Mouse (Mus musculus) liver, embryonic 16.5 days (tissue): ENCODE data around the gene Pabpn1. TPM values are rescaled to one million over a fixed set of nuclear protein-coding genes. Genes with fewer than 3 reads are reported as not detected.

Source experiments
- ATAC-seq: fragments of 200-750 bp; cut with Nextera tagmentation; 2 replicates; pipeline ENCODE4 v1.8.0; 2017; ENCODE audit warnings: low read depth, mild to moderate bottlenecking, moderate number of reproducible peaks, moderate library complexity
- H3K27ac ChIP-seq: fragments of 300-500 bp; sonication (generic); 2 replicates; pipeline ENCODE4 v1.5.1; 2014; ENCODE audit warnings: mild to moderate bottlenecking, low read length
- H3K27me3 ChIP-seq: fragments of 300-500 bp; sonication (generic); 2 replicates; pipeline ENCODE4 v1.6.1; 2014; ENCODE audit warnings: low read depth, low read length, mixed read lengths; ENCODE audit not compliant: control insufficient read depth, insufficient read depth
- H3K36me3 ChIP-seq: fragments of 300-500 bp; sonication (generic); 2 replicates; pipeline ENCODE4 v1.6.1; 2014; ENCODE audit warnings: mild to moderate bottlenecking; ENCODE audit not compliant: control insufficient read depth, insufficient read depth
- H3K4me1 ChIP-seq: fragments of 300-500 bp; sonication (generic); 2 replicates; pipeline ENCODE4 v1.6.1; 2014; ENCODE audit warnings: low read depth, low read length, mixed read lengths; ENCODE audit not compliant: control insufficient read depth
- H3K4me2 ChIP-seq: fragments of 300-500 bp; sonication (generic); 2 replicates; pipeline ENCODE4 v1.6.1; 2014; ENCODE audit warnings: low read depth, low read length, mixed read lengths
- H3K4me3 ChIP-seq: fragments of 300-500 bp; sonication (generic); 2 replicates; pipeline ENCODE4 v1.5.1; 2014; ENCODE audit warnings: low read depth, mild to moderate bottlenecking, low read length
- H3K9ac ChIP-seq: fragments of 300-500 bp; sonication (generic); 2 replicates; pipeline ENCODE4 v1.6.1; 2014; ENCODE audit warnings: low read depth, low read length
- H3K9me3 ChIP-seq: fragments of 300-500 bp; sonication (generic); replicated peaks from 2 replicates; pipeline ENCODE4 v1.6.1; 2016; ENCODE audit warnings: low read length; ENCODE audit not compliant: control insufficient read depth
- WGBS: fragments of 180-500 bp; shearing (Covaris S2); extraction: QIAGEN DNeasy Blood & Tissue Kit; methylation state at CpG from one replicate; pipeline ENCODE4 v1.1.7; 2014; ENCODE audit not compliant: insufficient replicate concordance; 5-methylcytosine and 5-hydroxymethylcytosine counted together
- polyA plus RNA-seq: library from polyadenylated mRNA; unstranded; fragments of >200 nt; fragmentation: Nextera tagmentation; extraction: Ambion mirVana; gene quantifications from 2 replicates; pipeline ENCODE4 v1.2.1, GENCODE M21; 2015

Gene Pabpn1
- polyA plus RNA-seq, 1 experiment from 2014 or later: 30.1 TPM

GRCm38 (mm10) chr14:54883154-54884021, 8.9 kb upstream of the Pabpn1 start, which contains the start of the genes Bcl2l2 and Gm20521:
Gene Bcl2l2, plus strand, starts transcription at chr14:54883377.
Gene Gm20521, plus strand, starts transcription at chr14:54883441.
- WGBS: 2% methylated on average over 27 of the region's 27 CpGs
- H3K27me3 ChIP-seq: no peaks in the 10 kb centered on the region
- no peaks in the 10 kb centered on the region for H3K36me3 ChIP-seq
- H3K4me3 ChIP-seq: peak within 1 kb of the TSS; percentile 66
- peak; percentile 94 for ATAC-seq
- H3K9ac ChIP-seq: peak within 1 kb of the TSS; percentile 33
- peak within 1 kb of the TSS; percentile 60 for H3K4me2 ChIP-seq
- peaks cover 11% of the 10 kb centered on the region for H3K4me1 ChIP-seq
- H3K9me3 ChIP-seq: no peaks in the 10 kb centered on the region
- H3K27ac ChIP-seq: peak within 1 kb of the TSS; percentile 64

DNA sequence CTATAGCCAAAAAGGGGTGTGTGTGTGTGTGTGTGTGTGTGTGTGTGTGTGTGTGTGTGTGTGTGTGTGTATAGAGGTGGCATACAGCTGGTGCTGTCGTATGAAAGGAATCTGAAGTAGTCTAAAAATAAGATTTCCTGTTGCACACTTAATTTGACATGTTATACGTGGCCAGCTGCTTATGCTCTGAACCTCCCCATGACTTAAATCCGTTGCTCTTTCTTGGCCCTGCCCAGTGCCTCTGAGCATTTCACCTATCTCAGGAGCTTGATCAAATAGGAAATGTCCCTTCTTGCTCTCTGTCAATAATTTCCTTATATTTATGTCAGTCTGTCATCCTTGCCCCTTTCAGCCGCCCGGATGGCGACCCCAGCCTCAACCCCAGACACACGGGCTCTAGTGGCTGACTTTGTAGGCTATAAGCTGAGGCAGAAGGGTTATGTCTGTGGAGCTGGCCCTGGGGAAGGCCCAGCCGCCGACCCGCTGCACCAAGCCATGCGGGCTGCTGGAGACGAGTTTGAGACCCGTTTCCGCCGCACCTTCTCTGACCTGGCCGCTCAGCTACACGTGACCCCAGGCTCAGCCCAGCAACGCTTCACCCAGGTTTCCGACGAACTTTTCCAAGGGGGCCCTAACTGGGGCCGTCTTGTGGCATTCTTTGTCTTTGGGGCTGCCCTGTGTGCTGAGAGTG, 8.1 kb upstream of the Pabpn1 start:
- no peaks in the 10 kb centered on the region for H3K9me3 ChIP-seq
- no peaks in the 10 kb centered on the region for H3K27me3 ChIP-seq
- peaks cover 11% of the 10 kb centered on the region for H3K4me1 ChIP-seq
- no peak overlapping the region; the same call in 1 of the 2 replicates for H3K27ac ChIP-seq
- peak overlapping the region; percentile 66 for H3K4me3 ChIP-seq
- ATAC-seq: no peak
- H3K4me2 ChIP-seq: peak overlapping the region; percentile 60; the same call in 1 of the 2 replicates
- 53% methylated on average over 21 of the region's 21 CpGs for WGBS
- H3K9ac ChIP-seq: peak overlapping the region; percentile 33; the same call in 1 of the 2 replicates
- H3K36me3 ChIP-seq: no peaks in the 10 kb centered on the region

DNA sequence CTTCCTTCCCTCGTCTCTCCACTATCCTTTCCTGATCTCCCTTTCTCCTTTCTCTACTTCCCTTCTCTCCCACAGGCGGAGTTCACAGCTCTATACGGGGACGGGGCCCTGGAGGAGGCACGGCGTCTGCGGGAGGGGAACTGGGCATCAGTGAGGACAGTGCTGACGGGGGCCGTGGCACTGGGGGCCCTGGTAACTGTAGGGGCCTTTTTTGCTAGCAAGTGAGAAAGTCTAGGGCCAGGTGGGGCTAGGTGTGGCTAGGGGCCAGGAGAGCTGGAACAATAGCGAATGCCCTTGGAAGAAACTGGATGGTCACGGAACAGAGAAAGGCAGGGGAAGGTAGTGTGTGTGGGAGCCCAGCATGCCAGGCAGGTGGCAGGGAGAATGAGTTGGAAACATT, 7.0 kb upstream of the Pabpn1 start:
- no peaks in the 10 kb centered on the region for H3K36me3 ChIP-seq
- ATAC-seq: no peak
- H3K4me2 ChIP-seq: no peak overlapping the region
- H3K9me3 ChIP-seq: no peaks in the 10 kb centered on the region
- no peaks in the 10 kb centered on the region for H3K27me3 ChIP-seq
- WGBS: 80% methylated on average over 11 of the region's 11 CpGs
- no peak overlapping the region for H3K4me3 ChIP-seq
- no peak overlapping the region for H3K27ac ChIP-seq
- no peak overlapping the region for H3K9ac ChIP-seq
- peaks cover 11% of the 10 kb centered on the region for H3K4me1 ChIP-seq

- no peaks in the 10 kb centered on the region for H3K27me3 ChIP-seq
- no peaks in the 10 kb centered on the region for H3K9me3 ChIP-seq
- peak overlapping the region; percentile 88 for H3K4me2 ChIP-seq
- H3K4me1 ChIP-seq: peaks cover 21% of the 10 kb centered on the region
- H3K4me3 ChIP-seq: peak overlapping the region; percentile 77
- H3K36me3 ChIP-seq: peaks cover 26% of the 10 kb centered on the region
- peak overlapping the region; percentile 91 for H3K27ac ChIP-seq
- peak overlapping the region; percentile 85 for H3K9ac ChIP-seq
- peak; percentile 98 for ATAC-seq
- WGBS: under 1% methylated on average over 38 of the region's 38 CpGs
These were observed 1.4 kb downstream of the Pabpn1 start for GRCm38 (mm10) chr14:54893651-54894181.

DNA sequence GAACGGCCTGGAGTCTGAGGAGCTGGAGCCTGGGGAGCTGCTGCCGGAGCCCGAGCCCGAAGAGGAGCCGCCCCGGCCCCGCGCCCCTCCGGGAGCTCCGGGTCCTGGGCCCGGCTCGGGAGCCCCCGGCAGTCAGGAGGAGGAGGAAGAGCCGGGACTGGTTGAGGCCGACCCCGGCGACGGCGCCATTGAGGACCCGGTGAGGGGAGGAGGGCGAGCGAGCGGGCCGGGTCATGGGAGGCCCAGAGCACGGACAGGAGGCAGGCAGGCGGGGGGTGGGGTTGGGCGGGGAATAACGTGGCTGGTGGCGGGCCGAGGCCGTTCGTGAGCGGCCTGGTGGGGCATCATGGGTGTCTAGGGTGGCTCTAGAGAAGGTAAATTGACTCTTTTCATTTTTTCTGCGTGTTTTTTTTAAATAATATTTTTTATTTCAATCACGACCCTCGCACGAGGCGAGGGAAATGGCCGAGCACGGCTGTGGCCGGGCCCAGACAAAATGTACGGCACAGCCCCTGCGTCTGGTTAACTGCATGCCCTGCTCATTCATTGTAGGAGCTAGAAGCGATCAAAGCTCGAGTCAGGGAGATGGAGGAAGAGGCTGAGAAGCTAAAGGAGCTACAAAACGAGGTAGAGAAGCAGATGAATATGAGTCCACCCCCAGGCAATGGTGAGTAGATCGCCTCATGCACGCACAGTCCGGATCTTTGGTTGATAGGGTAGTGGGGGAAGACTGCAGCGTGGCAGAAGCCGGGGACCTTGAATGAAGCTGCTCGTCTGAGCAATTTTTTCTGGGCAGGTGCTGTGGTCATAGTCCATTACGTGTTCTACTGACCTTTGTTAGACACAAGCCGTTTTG, 2.2 kb downstream of the Pabpn1 start:
- H3K27ac ChIP-seq: peak overlapping the region; percentile 73
- peak; percentile 56 for ATAC-seq
- H3K27me3 ChIP-seq: no peaks in the 10 kb centered on the region
- H3K9ac ChIP-seq: peak overlapping the region; percentile 85
- H3K36me3 ChIP-seq: peaks cover 26% of the 10 kb centered on the region
- peak overlapping the region; percentile 88 for H3K4me2 ChIP-seq
- no peaks in the 10 kb centered on the region for H3K9me3 ChIP-seq
- under 1% methylated on average over 46 of the region's 54 CpGs for WGBS
- H3K4me1 ChIP-seq: peaks cover 21% of the 10 kb centered on the region
- H3K4me3 ChIP-seq: peak overlapping the region; percentile 77

DNA sequence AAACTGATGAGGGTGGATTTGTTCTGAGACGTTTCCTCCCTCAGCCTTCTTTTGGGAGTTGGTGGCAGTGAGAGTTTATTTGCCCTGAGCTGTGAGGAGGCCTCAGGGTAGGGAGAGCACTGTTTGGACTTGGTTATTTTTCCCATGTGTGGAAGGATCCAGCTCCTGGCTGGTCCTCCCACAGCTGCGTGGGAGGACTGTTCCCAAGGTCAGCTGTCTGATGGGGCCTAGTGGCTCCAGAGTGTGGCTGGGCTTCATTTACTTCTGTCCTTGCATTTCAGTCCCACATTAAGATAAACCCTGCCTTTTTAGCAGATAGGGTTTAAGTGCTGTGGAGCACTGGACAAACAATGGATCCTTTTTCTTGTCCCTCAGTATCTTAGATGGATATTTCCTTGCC, 5.1 kb downstream of the Pabpn1 start:
- 45% methylated on average over 2 of the region's 2 CpGs for WGBS
- no peak overlapping the region for H3K27ac ChIP-seq

DNA sequence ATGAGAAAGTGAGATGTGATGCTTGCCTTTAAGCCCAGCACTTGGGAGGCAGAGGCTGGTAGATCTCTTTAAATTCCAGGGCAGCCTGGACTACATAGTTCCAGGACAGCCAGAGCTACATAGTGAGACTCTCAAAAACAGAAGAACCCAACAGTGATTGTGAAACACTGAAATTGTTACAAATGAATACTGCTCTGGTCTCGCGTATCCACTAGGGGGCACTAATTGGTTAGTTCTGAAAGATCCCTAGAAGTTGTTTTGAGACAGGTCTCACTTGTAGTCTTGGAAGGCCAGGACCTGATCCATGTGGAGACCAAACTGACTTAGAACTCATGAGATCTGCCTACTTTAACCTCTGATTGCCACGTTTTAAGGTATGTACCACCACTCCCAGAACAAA, 8.1 kb downstream of the Pabpn1 start:
- no peak for ATAC-seq
- Histone ChIP-seq H3K4me3 (no peak overlapping the region), H3K36me3 (peaks cover 26% of the 10 kb centered on the region), H3K9ac (no peak overlapping the region), H3K4me1 (peaks cover 11% of the 10 kb centered on the region), H3K27ac (no peak overlapping the region), H3K4me2 (no peak overlapping the region), H3K27me3 (no peaks in the 10 kb centered on the region), H3K9me3 (no peaks in the 10 kb centered on the region)
- 0% methylated on average over 3 of the region's 3 CpGs for WGBS

More for the DNA sequence above, 5.1 kb downstream of the Pabpn1 start:
- Histone ChIP-seq H3K9ac (no peak overlapping the region), H3K36me3 (peaks cover 26% of the 10 kb centered on the region), H3K9me3 (no peaks in the 10 kb centered on the region), H3K4me3 (no peak overlapping the region), H3K4me1 (peaks cover 24% of the 10 kb centered on the region), H3K27me3 (no peaks in the 10 kb centered on the region), H3K4me2 (no peak overlapping the region)
- ATAC-seq: no peak

GRCm38 (mm10) chr14:54903641-54904040, 11.3 kb downstream of the Pabpn1 start:
- ATAC-seq: no peak
- Histone ChIP-seq H3K9me3 (no peaks in the 10 kb centered on the region), H3K36me3 (no peaks in the 10 kb centered on the region; the same call in 1 of the 2 replicates), H3K4me1 (peaks cover 3% of the 10 kb centered on the region; the same call in 1 of the 2 replicates), H3K27me3 (no peaks in the 10 kb centered on the region), H3K4me3 (no peak overlapping the region), H3K27ac (no peak overlapping the region), H3K4me2 (no peak overlapping the region), H3K9ac (no peak overlapping the region)
- WGBS: 63% methylated on average over 4 of the region's 4 CpGs
